Mouse (Mus musculus) intestine, postnatal 0 days (tissue): ENCODE data around the gene Arhgap6. TPM values are rescaled to one million over a fixed set of nuclear protein-coding genes. Genes with fewer than 3 reads are reported as not detected.

Experiments
- ATAC-seq: fragments of 200-750 bp; cut with Nextera tagmentation; 2 replicates; pipeline ENCODE4 v1.8.0; 2017; ENCODE audit warnings: mild to moderate bottlenecking, moderate TSS enrichment, moderate library complexity
- H3K27ac ChIP-seq: fragments of 300-500 bp; sonication (generic); 2 replicates; pipeline ENCODE4 v1.5.1; 2014; ENCODE audit warnings: mild to moderate bottlenecking, low read depth, low read length, moderate library complexity
- H3K27me3 ChIP-seq: fragments of 300-500 bp; sonication (generic); replicated peaks from 2 replicates; pipeline ENCODE4 v1.6.1; 2014; ENCODE audit warnings: low read length, mixed read lengths; ENCODE audit not compliant: control insufficient read depth, insufficient read depth
- H3K36me3 ChIP-seq: fragments of 300-500 bp; sonication (generic); 2 replicates; pipeline ENCODE4 v1.6.1; 2014; ENCODE audit warnings: mild to moderate bottlenecking, moderate library complexity; ENCODE audit not compliant: control insufficient read depth, insufficient read depth
- H3K4me1 ChIP-seq: fragments of 300-500 bp; sonication (generic); replicated peaks from 2 replicates; pipeline ENCODE4 v1.6.1; 2014; ENCODE audit warnings: antibody characterized with exemption, low read length, mixed read lengths; ENCODE audit not compliant: control insufficient read depth, insufficient read depth
- H3K4me2 ChIP-seq: fragments of 300-500 bp; sonication (generic); replicated peaks from 2 replicates; pipeline ENCODE4 v1.6.1; 2014; ENCODE audit warnings: low read depth, mild to moderate bottlenecking, moderate library complexity
- H3K4me3 ChIP-seq: fragments of 300-500 bp; sonication (generic); 2 replicates; pipeline ENCODE4 v1.5.1; 2014; ENCODE audit warnings: low read depth, low read length
- H3K9ac ChIP-seq: fragments of 300-500 bp; sonication (generic); 2 replicates; pipeline ENCODE4 v1.6.1; 2014; ENCODE audit warnings: mild to moderate bottlenecking, low read depth, low read length
- H3K9me3 ChIP-seq: fragments of 300-500 bp; sonication (generic); 2 replicates; pipeline ENCODE4 v1.6.1; 2016; ENCODE audit warnings: mixed run types; ENCODE audit not compliant: control insufficient read depth
- CTCF ChIP-seq: sonication (generic); IDR thresholded peaks from 2 replicates; pipeline ENCODE4 v1.5.1; 2016; ENCODE audit warnings: low read depth, mild to moderate bottlenecking, control low read depth, antibody characterized with exemption, moderate library complexity
- WGBS: fragments of 180-500 bp; shearing (Covaris S2); extraction: QIAGEN DNeasy Blood & Tissue Kit; methylation state at CpG from one replicate; pipeline ENCODE4 v1.1.7; 2014; 5-methylcytosine and 5-hydroxymethylcytosine counted together
- polyA plus RNA-seq: library from polyadenylated mRNA; unstranded; fragments of >200 nt; fragmentation: Nextera tagmentation; extraction: Ambion mirVana; gene quantifications from 2 replicates; pipeline ENCODE4 v1.2.1, GENCODE M21; 2015

The Arhgap6 gene
- polyA plus RNA-seq, 1 experiment from 2014 or later = 5.9 TPM

DNA sequence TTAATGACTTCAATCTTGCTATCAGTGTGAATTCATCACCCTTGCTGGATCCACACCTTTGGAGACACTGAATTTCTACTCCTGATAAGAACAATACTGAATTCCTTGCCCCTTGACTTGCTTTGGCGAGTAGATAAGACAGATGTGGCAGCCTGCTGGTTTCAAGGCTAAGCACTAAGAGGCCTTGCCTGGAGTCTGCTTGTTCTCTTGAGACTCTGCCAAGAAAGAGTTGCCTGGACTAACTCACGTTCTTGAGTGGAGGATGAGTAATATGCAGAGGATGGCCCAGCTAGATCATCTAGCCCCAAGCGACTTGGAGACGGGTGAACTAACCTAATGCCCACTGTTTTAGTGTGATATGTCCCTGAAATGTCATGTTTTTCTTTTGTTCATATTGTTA lies 148.3 kb downstream of the Arhgap6 start:
- Histone ChIP-seq H3K9ac (no peak overlapping the region), H3K4me3 (no peak overlapping the region), H3K4me1 (no peaks in the 10 kb centered on the region), H3K9me3 (no peaks in the 10 kb centered on the region), H3K27ac (no peak overlapping the region), H3K27me3 (no peaks in the 10 kb centered on the region), H3K36me3 (no peaks in the 10 kb centered on the region), H3K4me2 (no peak overlapping the region)
- ATAC-seq = no peak
- WGBS = 63% methylated on average over 4 of the region's 4 CpGs
- TF ChIP-seq CTCF = no peak

GRCm38 (mm10) chrX:168975444-168975843 lies 180.5 kb downstream of the Arhgap6 start:
- H3K27me3 ChIP-seq = no peaks in the 10 kb centered on the region; the same call in 1 of the 2 replicates
- no peaks in the 10 kb centered on the region for H3K9me3 ChIP-seq
- H3K36me3 ChIP-seq = no peaks in the 10 kb centered on the region
- H3K9ac ChIP-seq = no peak overlapping the region
- ATAC-seq = no peak
- H3K27ac ChIP-seq = no peak overlapping the region
- H3K4me3 ChIP-seq = no peak overlapping the region
- WGBS = 61% methylated on average over 1 of the region's 1 CpGs
- no peak for TF ChIP-seq CTCF
- no peaks in the 10 kb centered on the region for H3K4me1 ChIP-seq
- H3K4me2 ChIP-seq = no peak overlapping the region

- Histone ChIP-seq H3K4me3 (no peak overlapping the region), H3K4me2 (no peak overlapping the region), H3K9ac (no peak overlapping the region), H3K9me3 (no peaks in the 10 kb centered on the region), H3K27me3 (no peaks in the 10 kb centered on the region), H3K36me3 (no peaks in the 10 kb centered on the region), H3K27ac (no peak overlapping the region), H3K4me1 (no peaks in the 10 kb centered on the region)
- 63% methylated on average over 3 of the region's 3 CpGs for WGBS
- no peak for TF ChIP-seq CTCF
- no peak for ATAC-seq
Measured at GRCm38 (mm10) chrX:168977776-168978175, 182.9 kb downstream of the Arhgap6 start.

- Histone ChIP-seq H3K4me3 (no peak overlapping the region), H3K9me3 (no peaks in the 10 kb centered on the region), H3K4me2 (no peak overlapping the region), H3K27me3 (no peaks in the 10 kb centered on the region), H3K4me1 (no peaks in the 10 kb centered on the region), H3K27ac (no peak overlapping the region), H3K36me3 (no peaks in the 10 kb centered on the region), H3K9ac (no peak overlapping the region)
- no peak for ATAC-seq
- WGBS = 66% methylated on average over 2 of the region's 2 CpGs
- TF ChIP-seq CTCF = no peak
Measured at GRCm38 (mm10) chrX:168980370-168980769, 185.5 kb downstream of the Arhgap6 start.

DNA sequence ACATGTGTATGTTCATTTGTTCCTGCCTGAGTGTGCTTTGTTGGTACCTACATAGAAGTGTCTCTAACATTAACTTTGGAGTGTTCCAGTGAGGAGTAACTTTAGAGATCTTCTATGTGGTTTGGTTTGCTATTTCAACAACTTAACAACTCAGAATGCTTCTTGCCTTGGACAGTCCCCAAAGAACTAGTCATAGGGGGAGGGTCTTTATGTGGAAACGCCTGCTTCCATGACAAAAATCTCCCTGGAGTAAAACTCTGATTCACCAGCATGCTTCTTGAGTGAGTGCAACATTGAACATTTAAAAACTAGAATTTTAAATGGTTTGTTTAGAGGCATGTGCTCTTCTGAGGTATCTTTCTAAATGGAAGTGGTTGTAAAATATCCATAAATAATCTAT lies 212.2 kb downstream of the Arhgap6 start:
- H3K9me3 ChIP-seq = no peaks in the 10 kb centered on the region
- TF ChIP-seq CTCF = no peak
- H3K27me3 ChIP-seq = no peaks in the 10 kb centered on the region
- H3K36me3 ChIP-seq = no peaks in the 10 kb centered on the region
- no peak overlapping the region for H3K27ac ChIP-seq
- H3K9ac ChIP-seq = no peak overlapping the region
- H3K4me1 ChIP-seq = no peaks in the 10 kb centered on the region
- H3K4me2 ChIP-seq = no peak overlapping the region
- WGBS = 46% methylated on average over 1 of the region's 1 CpGs
- ATAC-seq = no peak
- no peak overlapping the region for H3K4me3 ChIP-seq

GRCm38 (mm10) chrX:169012701-169013100 lies 217.8 kb downstream of the Arhgap6 start:
- Histone ChIP-seq H3K27me3 (no peaks in the 10 kb centered on the region), H3K36me3 (no peaks in the 10 kb centered on the region), H3K4me1 (no peaks in the 10 kb centered on the region), H3K9ac (no peak overlapping the region), H3K27ac (no peak overlapping the region), H3K9me3 (no peaks in the 10 kb centered on the region), H3K4me3 (no peak overlapping the region), H3K4me2 (no peak overlapping the region)
- no peak for ATAC-seq
- no peak for TF ChIP-seq CTCF

- Histone ChIP-seq H3K9me3 (no peaks in the 10 kb centered on the region), H3K9ac (no peak overlapping the region), H3K36me3 (no peaks in the 10 kb centered on the region), H3K4me3 (no peak overlapping the region), H3K27me3 (no peaks in the 10 kb centered on the region; the same call in 1 of the 2 replicates), H3K4me1 (no peaks in the 10 kb centered on the region), H3K4me2 (no peak overlapping the region), H3K27ac (no peak overlapping the region)
- no peak for ATAC-seq
- TF ChIP-seq CTCF = no peak
- 85% methylated on average over 1 of the region's 1 CpGs for WGBS
Measured at GRCm38 (mm10) chrX:169034390-169034789, 239.5 kb downstream of the Arhgap6 start.
